Mouse (Mus musculus) MEL (cell line): ENCODE measurements at regions not wholly inside any gene's neighbourhood (a gene's known extent, or its start where the extent isn't known, plus 50 kb on each side); places are given as distances from the start of the nearest gene placed in this dataset.

Experiments used
- DNase-seq: peaks from one replicate; pipeline ENCODE4 v3.0.0; 2011; ENCODE audit warnings: low read depth, low spot score
- H3K27ac ChIP-seq: 2 replicates; pipeline ENCODE4 v1.5.1; 2012; ENCODE audit warnings: low read depth, mild to moderate bottlenecking, control low read depth, low read length, moderate library complexity; ENCODE audit not compliant: control insufficient read depth
- H3K27me3 ChIP-seq, 2 experiments: fragments of 150-350 bp in 1 of 2; sonication (generic) in 1 of 2; 2 replicates each; pipeline ENCODE4 v1.6.1; 2012; ENCODE audit warnings: low read length in 2 of 2, mild to moderate bottlenecking in 2 of 2, improper control_type of control experiment in 1 of 2, moderate library complexity in 1 of 2; ENCODE audit not compliant: insufficient read depth in 2 of 2, control insufficient read depth in 1 of 2
- H3K36me3 ChIP-seq, 2 experiments: 2 replicates each; pipeline ENCODE4 v1.6.1; 2012 to 2014; ENCODE audit warnings: low read length in 2 of 2, improper control_type of control experiment in 1 of 2, inconsistent platforms in 1 of 2, mild to moderate bottlenecking in 1 of 2; ENCODE audit not compliant: insufficient read depth in 2 of 2, control insufficient read depth in 1 of 2
- H3K4me1 ChIP-seq, 2 experiments: fragments of 150-350 bp in 1 of 2; sonication (generic) in 1 of 2; 2 replicates each; pipeline ENCODE4 v1.6.1; 2012; ENCODE audit warnings: low read length in 2 of 2, improper control_type of control experiment in 1 of 2, mild to moderate bottlenecking in 1 of 2; ENCODE audit not compliant: insufficient read depth in 2 of 2, control insufficient read depth in 1 of 2
- H3K4me3 ChIP-seq, 2 experiments: fragments of 150-350 bp in 1 of 2; sonication (generic) in 1 of 2; 2 replicates each; pipeline ENCODE4 v1.5.1; 2012; ENCODE audit warnings: low read depth in 2 of 2, low read length in 2 of 2, mild to moderate bottlenecking in 2 of 2, moderate library complexity in 2 of 2, control low read depth in 1 of 2, improper control_type of control experiment in 1 of 2; ENCODE audit not compliant: control insufficient read depth in 1 of 2, insufficient read depth in 1 of 2
- H3K79me2 ChIP-seq: 2 replicates; pipeline ENCODE4 v1.6.1; 2012; ENCODE audit warnings: mild to moderate bottlenecking, low read length, moderate library complexity; ENCODE audit not compliant: control insufficient read depth, poor library complexity, insufficient read depth
- H3K9ac ChIP-seq: 2 replicates; pipeline ENCODE4 v1.6.1; 2012; ENCODE audit warnings: low read depth, mild to moderate bottlenecking, control low read depth, low read length, moderate library complexity; ENCODE audit not compliant: control insufficient read depth, poor library complexity, severe bottlenecking
- H3K9me3 ChIP-seq: fragments of 150-350 bp; sonication (generic); replicated peaks from 2 replicates; pipeline ENCODE4 v1.6.1; 2012; ENCODE audit warnings: mild to moderate bottlenecking, low read length, improper control_type of control experiment, moderate library complexity; ENCODE audit not compliant: insufficient read depth
- BHLHE40 ChIP-seq: IDR thresholded peaks from 2 replicates; pipeline ENCODE4 v1.6.1; 2012; ENCODE audit warnings: low read depth, mild to moderate bottlenecking, inconsistent platforms, low read length, improper control_type of control experiment, borderline replicate concordance
- E2F4 ChIP-seq: IDR thresholded peaks from 2 replicates; pipeline ENCODE4 v1.6.1; 2011; ENCODE audit warnings: low read depth, low read length, improper control_type of control experiment, borderline replicate concordance
- EP300 ChIP-seq, 2 experiments: IDR thresholded peaks; 2 replicates each; pipeline ENCODE4 v1.6.1; 2011; ENCODE audit warnings: improper control_type of control experiment in 2 of 2, low read length in 2 of 2, low read depth in 1 of 2, mild to moderate bottlenecking in 1 of 2
- ETS1 ChIP-seq: IDR thresholded peaks from 2 replicates; pipeline ENCODE4 v1.6.1; 2012; ENCODE audit warnings: low read depth, mild to moderate bottlenecking, inconsistent platforms, low read length, improper control_type of control experiment, moderate library complexity
- GABPA ChIP-seq: IDR thresholded peaks from 2 replicates; pipeline ENCODE4 v1.6.1; 2012; ENCODE audit warnings: low read depth, mild to moderate bottlenecking, inconsistent platforms, low read length, improper control_type of control experiment, moderate library complexity
- JUND ChIP-seq: IDR thresholded peaks from 2 replicates; pipeline ENCODE4 v1.6.1; 2011; ENCODE audit warnings: low read depth, mild to moderate bottlenecking, improper control_type of control experiment, low read length
- KAT2A ChIP-seq: conservative IDR thresholded peaks from 2 replicates; pipeline ENCODE4 v1.6.1; 2012; ENCODE audit warnings: low read depth, low read length, improper control_type of control experiment, inconsistent platforms
- MAFK ChIP-seq: IDR thresholded peaks from 2 replicates; pipeline ENCODE4 v1.6.1; 2011; ENCODE audit warnings: low read depth, mild to moderate bottlenecking, low read length, improper control_type of control experiment, borderline replicate concordance
- MAZ ChIP-seq: IDR thresholded peaks from 2 replicates; pipeline ENCODE4 v1.6.1; 2012; ENCODE audit warnings: low read depth, mild to moderate bottlenecking, inconsistent platforms, low read length, improper control_type of control experiment
- MYB ChIP-seq: IDR thresholded peaks from 2 replicates; pipeline ENCODE4 v1.6.1; 2011; ENCODE audit warnings: mild to moderate bottlenecking, low read depth, low read length, improper control_type of control experiment
- MYC ChIP-seq: IDR thresholded peaks from 2 replicates; pipeline ENCODE4 v1.6.1; 2011; ENCODE audit warnings: low read depth, mild to moderate bottlenecking, low read length, improper control_type of control experiment, moderate library complexity
- NELFE ChIP-seq: IDR thresholded peaks from 2 replicates; pipeline ENCODE4 v1.6.1; 2011; ENCODE audit warnings: low read depth, low read length, improper control_type of control experiment
- NRF1 ChIP-seq: IDR thresholded peaks from 2 replicates; pipeline ENCODE4 v1.6.1; 2014; ENCODE audit warnings: low read depth, mild to moderate bottlenecking, inconsistent platforms, low read length, improper control_type of control experiment, moderate library complexity; ENCODE audit not compliant: poor library complexity, insufficient read depth, severe bottlenecking
- POLR2A ChIP-seq, 2 experiments: IDR thresholded peaks; 2 replicates each; pipeline ENCODE4 v1.6.1; 2011 to 2012; ENCODE audit warnings: low read length in 2 of 2, mild to moderate bottlenecking in 2 of 2, control low read depth in 1 of 2, improper control_type of control experiment in 1 of 2, low read depth in 1 of 2, moderate library complexity in 1 of 2; ENCODE audit not compliant: control insufficient read depth in 1 of 2, insufficient read depth in 1 of 2, poor library complexity in 1 of 2
- POLR2AphosphoS2 ChIP-seq: IDR thresholded peaks from 2 replicates; pipeline ENCODE4 v1.6.1; 2011; ENCODE audit warnings: low read length, improper control_type of control experiment
- POLR2AphosphoS5 ChIP-seq: IDR thresholded peaks from 2 replicates; pipeline ENCODE4 v1.6.1; 2012; ENCODE audit warnings: low read depth, borderline replicate concordance, mild to moderate bottlenecking, inconsistent platforms, low read length, moderate library complexity, mixed read lengths
- RCOR1 ChIP-seq: IDR thresholded peaks from 2 replicates; pipeline ENCODE4 v1.6.1; 2012; ENCODE audit warnings: low read depth, mild to moderate bottlenecking, inconsistent platforms, low read length, improper control_type of control experiment
- SIN3A ChIP-seq: IDR thresholded peaks from 2 replicates; pipeline ENCODE4 v1.6.1; 2012; ENCODE audit warnings: low read length, improper control_type of control experiment, inconsistent platforms
- SMC3 ChIP-seq: IDR thresholded peaks from 2 replicates; pipeline ENCODE4 v1.6.1; 2011; ENCODE audit warnings: low read depth, low read length, improper control_type of control experiment
- TAL1 ChIP-seq: IDR thresholded peaks from 2 replicates; pipeline ENCODE4 v1.6.1; 2012; ENCODE audit warnings: mild to moderate bottlenecking, inconsistent platforms, low read length, moderate library complexity, mixed read lengths
- TBP ChIP-seq: IDR thresholded peaks from 2 replicates; pipeline ENCODE4 v1.8.0; 2011; ENCODE audit warnings: low read depth, low read length, improper control_type of control experiment
- TCF12 ChIP-seq: IDR thresholded peaks from 2 replicates; pipeline ENCODE4 v1.6.1; 2014; ENCODE audit warnings: low read depth, mild to moderate bottlenecking, inconsistent platforms, low read length, improper control_type of control experiment, moderate library complexity
- USF1 ChIP-seq: IDR thresholded peaks from 2 replicates; pipeline ENCODE4 v1.6.1; 2014; ENCODE audit warnings: low read depth, mild to moderate bottlenecking, inconsistent platforms, low read length, improper control_type of control experiment, moderate library complexity
- ZC3H11A ChIP-seq: IDR thresholded peaks from 2 replicates; pipeline ENCODE4 v1.6.1; 2012; ENCODE audit warnings: low read depth, mild to moderate bottlenecking, inconsistent platforms, low read length, improper control_type of control experiment
- ZKSCAN1 ChIP-seq: IDR thresholded peaks from 2 replicates; pipeline ENCODE4 v1.6.1; 2012; ENCODE audit warnings: low read depth, mild to moderate bottlenecking, inconsistent platforms, low read length, improper control_type of control experiment, moderate library complexity
- ZMIZ1 ChIP-seq: IDR thresholded peaks from 2 replicates; pipeline ENCODE4 v1.6.1; 2012; ENCODE audit warnings: low read depth, mild to moderate bottlenecking, inconsistent platforms, low read length, improper control_type of control experiment, moderate library complexity

GRCm38 (mm10) chr1:76993776-76994175, 521.1 kb downstream of the Epha4 start:
- no peak for TF ChIP-seq USF1
- no peak for TF ChIP-seq E2F4
- TF ChIP-seq POLR2AphosphoS2, result no peak
- no peak for TF ChIP-seq NRF1
- TF ChIP-seq GABPA, result no peak
- TF ChIP-seq ZKSCAN1, result no peak
- no peak for TF ChIP-seq TAL1
- no peak for TF ChIP-seq SIN3A
- TF ChIP-seq MAFK, result no peak
- TF ChIP-seq MYB, result no peak
- TF ChIP-seq MAZ, result no peak
- TF ChIP-seq POLR2A (IDR thresholded peaks at IDR 0.05; ENCODE audit: control insufficient read depth in 1 of 2, insufficient read depth in 1 of 2, low read depth in 1 of 2, low read length in 2 of 2, poor library complexity in 1 of 2), result no peak
- no peak for TF ChIP-seq MYC
- TF ChIP-seq KAT2A, result no peak
- no peak for TF ChIP-seq ZC3H11A
- TF ChIP-seq ETS1, result no peak
- Histone ChIP-seq H3K9me3 (no peaks in the 10 kb centered on the region), H3K79me2 (no peaks in the 10 kb centered on the region), H3K27me3 (no peaks in the 10 kb centered on the region), H3K36me3 (no peaks in the 10 kb centered on the region), H3K4me3 (no peak overlapping the region), H3K9ac (no peak overlapping the region), H3K4me1 (no peaks in the 10 kb centered on the region), H3K27ac (no peak overlapping the region)
- no peak for DNase-seq

GRCm38 (mm10) chr1:77008001-77008400, 506.9 kb downstream of the Epha4 start:
- H3K79me2 ChIP-seq, result no peaks in the 10 kb centered on the region
- TF ChIP-seq POLR2AphosphoS5, result no peak
- TF ChIP-seq NELFE, result no peak
- no peak for TF ChIP-seq TBP
- TF ChIP-seq ZMIZ1, result no peak
- no peak for TF ChIP-seq USF1
- no peak for TF ChIP-seq JUND
- no peak for TF ChIP-seq KAT2A
- TF ChIP-seq EP300 (IDR thresholded peaks at IDR 0.05; ENCODE audit: low read depth in 1 of 2, low read length in 2 of 2), result no peak
- TF ChIP-seq MAZ, result no peak
- no peak for TF ChIP-seq TCF12
- no peak for TF ChIP-seq ETS1
- no peak for TF ChIP-seq SMC3
- TF ChIP-seq MAFK, result no peak
- no peak for TF ChIP-seq RCOR1
- TF ChIP-seq BHLHE40, result no peak

More at GRCm38 (mm10) chr1:77008001-77008400, 506.9 kb downstream of the Epha4 start:
- DNase-seq, result no peak
- no peaks in the 10 kb centered on the region for H3K4me1 ChIP-seq
- H3K9me3 ChIP-seq, result no peaks in the 10 kb centered on the region
- no peaks in the 10 kb centered on the region for H3K27me3 ChIP-seq
- H3K36me3 ChIP-seq, result no peaks in the 10 kb centered on the region
- H3K9ac ChIP-seq, result no peak overlapping the region
- no peak overlapping the region for H3K27ac ChIP-seq
- H3K4me3 ChIP-seq, result no peak overlapping the region
